Mouse (Mus musculus) lung, adult 2 months (tissue): ENCODE measurements around the gene Nav2.

Source experiments
- CTCF ChIP-seq: fragments of 200-500 bp; IDR thresholded peaks from 2 replicates; pipeline ENCODE4 v1.5.1; 2011; ENCODE audit warnings: mild to moderate bottlenecking, low read length, control low read depth; ENCODE audit not compliant: insufficient read depth
- POLR2A ChIP-seq: fragments of 200-500 bp; IDR thresholded peaks from 2 replicates; pipeline ENCODE4 v1.6.1; 2011; ENCODE audit warnings: low read depth, mild to moderate bottlenecking, control low read depth, low read length, borderline replicate concordance; ENCODE audit errors: extremely low read depth

DNA sequence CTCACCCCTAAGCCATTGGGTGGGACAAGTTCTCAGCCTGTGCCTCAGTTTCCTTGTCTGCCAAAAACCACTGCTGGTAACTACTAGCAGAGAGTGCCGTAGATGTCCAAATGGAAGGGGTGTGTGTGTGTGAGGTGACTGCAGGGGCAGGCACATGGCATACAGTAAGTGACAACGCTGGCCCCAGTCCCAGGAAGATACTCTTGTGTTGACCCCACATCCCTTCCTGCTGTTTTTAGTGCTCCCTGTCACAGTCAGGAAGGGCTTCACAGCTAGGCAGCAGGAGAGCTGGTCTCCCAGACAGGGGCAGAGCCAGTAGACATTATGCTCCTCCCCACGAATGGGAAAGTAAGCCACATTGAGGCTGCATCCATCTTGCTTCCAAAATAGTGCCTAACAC, 264.4 kb downstream of the Nav2 start:
- no peak for TF ChIP-seq POLR2A
- no peak for TF ChIP-seq CTCF
